Comparison of ENCODE assay signal across 8 mouse cellular contexts in genomic region chr5:118002059-118002458, GRCm38 (mm10). TPM values are rescaled to one million over a fixed set of nuclear protein-coding genes. Genes with fewer than 3 reads are reported as not detected.
DNase-seq lines count a peak whose midpoint lies in the region; ATAC-seq and TF ChIP-seq lines count a peak whose summit lies in the region.

No protein-coding gene starts in this region.

- no peak overlapping the region for H3K27ac ChIP-seq in testis, adult 2 months (ENCODE audit: control insufficient read depth, insufficient read depth, low read depth, low read length)
- H3K27ac ChIP-seq in limb, embryonic 11.5 days (replicated peaks; ENCODE audit: low read depth, low read length) = no peak overlapping the region
- H3K27ac ChIP-seq in midbrain, postnatal 0 days (ENCODE audit: low read depth, low read length) = no peak overlapping the region
- no peak overlapping the region for H3K27ac ChIP-seq in thymus, adult 2 months (ENCODE audit: control insufficient read depth, insufficient read depth, low read length)

- peak; percentile 81; the same call in 1 of the 2 replicates for TF ChIP-seq CTCF in testis, adult 2 months (IDR thresholded peaks at IDR 0.05; ENCODE audit: control insufficient read depth, insufficient read depth, insufficient replicate concordance, low read depth, low read length)
- TF ChIP-seq CTCF in midbrain, postnatal 0 days (IDR thresholded peaks at IDR 0.05) = peak; percentile 95
- TF ChIP-seq CTCF in thymus, adult 2 months (IDR thresholded peaks at IDR 0.05; ENCODE audit: borderline replicate concordance, control insufficient read depth, extremely low read depth, insufficient read depth, low read length, poor library complexity) = peak; percentile 94

- no peaks in the 10 kb centered on the region for H3K9me3 ChIP-seq in limb, embryonic 11.5 days (ENCODE audit: control insufficient read depth, low read length)
- no peaks in the 10 kb centered on the region for H3K9me3 ChIP-seq in midbrain, postnatal 0 days (ENCODE audit: low read length)

- H3K9ac ChIP-seq in limb, embryonic 11.5 days (ENCODE audit: low read length) = no peak overlapping the region
- no peak overlapping the region for H3K9ac ChIP-seq in midbrain, postnatal 0 days (replicated peaks; ENCODE audit: low read length, poor library complexity, severe bottlenecking)

- 44% methylated on average over 9 of the region's 9 CpGs for WGBS in limb, embryonic 11.5 days
- 29% methylated on average over 9 of the region's 9 CpGs for WGBS in midbrain, postnatal 0 days
- 61% methylated on average over 9 of the region's 9 CpGs for WGBS in thymus, adult 2 months

- no peak overlapping the region for H3K4me2 ChIP-seq in limb, embryonic 11.5 days (ENCODE audit: low read depth, severe bottlenecking)
- H3K4me2 ChIP-seq in midbrain, postnatal 0 days (ENCODE audit: low read depth, low read length, poor library complexity, severe bottlenecking) = no peak overlapping the region

- no peaks in the 10 kb centered on the region for H3K4me1 ChIP-seq in testis, adult 2 months (ENCODE audit: control insufficient read depth, insufficient read depth, low read length)
- no peaks in the 10 kb centered on the region for H3K4me1 ChIP-seq in limb, embryonic 11.5 days (ENCODE audit: control insufficient read depth, insufficient read depth, low read length)
- H3K4me1 ChIP-seq in midbrain, postnatal 0 days (ENCODE audit: insufficient read depth, low read length) = no peaks in the 10 kb centered on the region
- no peaks in the 10 kb centered on the region for H3K4me1 ChIP-seq in thymus, adult 2 months (replicated peaks; ENCODE audit: control insufficient read depth, insufficient read depth, low read length)

- TF ChIP-seq POLR2A in testis, adult 2 months (IDR thresholded peaks at IDR 0.05; ENCODE audit: control insufficient read depth, low read depth, low read length) = no peak
- no peak for TF ChIP-seq POLR2A in thymus, adult 2 months (IDR thresholded peaks at IDR 0.05; ENCODE audit: control insufficient read depth, extremely low read depth, insufficient read depth, low read length, poor library complexity)

- no peaks in the 10 kb centered on the region for H3K36me3 ChIP-seq in testis, adult 2 months (ENCODE audit: control insufficient read depth, insufficient read depth, low read length)
- peaks cover 19% of the 10 kb centered on the region for H3K36me3 ChIP-seq in limb, embryonic 11.5 days (ENCODE audit: control insufficient read depth, insufficient read depth, low read length)
- H3K36me3 ChIP-seq in midbrain, postnatal 0 days (ENCODE audit: insufficient read depth, low read length) = peaks cover 80% of the 10 kb centered on the region
- peaks cover 26% of the 10 kb centered on the region for H3K36me3 ChIP-seq in thymus, adult 2 months (ENCODE audit: control insufficient read depth, insufficient read depth, low read length)

- no peak for DNase-seq in testis, postnatal 14 days (ENCODE audit: low spot score)
- DNase-seq in cerebellum, adult 9-11 months = peak; percentile 77
- DNase-seq in frontal cortex, postnatal 25 days (ENCODE audit: low spot score in 2 of 2) = peak; percentile 59 to 65
- peak; percentile 85 for DNase-seq in limb, embryonic 11.5 days (ENCODE audit: low spot score)
- DNase-seq in midbrain, postnatal 0 days (ENCODE audit: low spot score) = peak; percentile 81
- DNase-seq in thymus, adult 2 months = peak; percentile 70

- peak; percentile 60 for ATAC-seq in inflammation-experienced regulatory T-cells, adult 6 months
- no peak for ATAC-seq in limb, embryonic 11.5 days (ENCODE audit: insufficient number of reproducible peaks, low FRiP score, low TSS enrichment, low read depth)
- ATAC-seq in midbrain, postnatal 0 days (ENCODE audit: low FRiP score) = peak; percentile 47; the same call in 1 of the 2 replicates

- no peaks in the 10 kb centered on the region for H3K27me3 ChIP-seq in testis, adult 2 months (ENCODE audit: control insufficient read depth, insufficient read depth, low read length)
- no peaks in the 10 kb centered on the region for H3K27me3 ChIP-seq in limb, embryonic 11.5 days (ENCODE audit: control insufficient read depth, insufficient read depth, low read length)
- H3K27me3 ChIP-seq in midbrain, postnatal 0 days (ENCODE audit: insufficient read depth, low read length) = no peaks in the 10 kb centered on the region
- no peaks in the 10 kb centered on the region for H3K27me3 ChIP-seq in thymus, adult 2 months (ENCODE audit: control insufficient read depth, insufficient read depth, low read length)

- peak overlapping the region; percentile 8; the same call in 1 of the 2 replicates for H3K4me3 ChIP-seq in testis, adult 2 months (ENCODE audit: control insufficient read depth, low read depth, low read length)
- no peak overlapping the region for H3K4me3 ChIP-seq in limb, embryonic 11.5 days (ENCODE audit: low read depth, low read length)
- no peak overlapping the region for H3K4me3 ChIP-seq in midbrain, postnatal 0 days (ENCODE audit: low read depth, low read length)
- H3K4me3 ChIP-seq in thymus, adult 2 months (ENCODE audit: control insufficient read depth, insufficient read depth, low read length) = no peak overlapping the region

RNA-seq across cellular contexts. Expression of gene Tesc, which starts 25.5 kb away (rescaled TPM):
- polyA plus RNA-seq in testis, adult 2 months (2012; rRNA removed) = 2.7 and 3.3 TPM in 2 replicates
- 1 to 10 TPM; 3.2 to 6.1 (median 5.5) TPM for polyA plus RNA-seq in inflammation-experienced regulatory T-cells, adult 6 months (2017; shearing (Covaris generic))
- polyA plus RNA-seq in limb, embryonic 11.5 days (2014; fragmentation: Nextera tagmentation; extraction: Ambion mirVana) = 0.53 and 0.75 TPM in 2 replicates
- 3.6 and 4.7 TPM in 2 replicates for total RNA-seq in midbrain, postnatal 0 days (2014; rRNA removed)
- polyA plus RNA-seq in midbrain, postnatal 0 days (2015; fragmentation: Nextera tagmentation; extraction: Ambion mirVana) = 5.5 and 8.2 TPM in 2 replicates
- polyA plus RNA-seq in thymus, adult 2 months (2012; rRNA removed) = 48.4 and 50.5 TPM in 2 replicates

RNA-seq across cellular contexts. Expression of gene Fbxo21, which starts 25.5 kb away (rescaled TPM):
- 40.4 and 51.1 TPM in 2 replicates for polyA plus RNA-seq in testis, adult 2 months (2012; rRNA removed)
- polyA plus RNA-seq in inflammation-experienced regulatory T-cells, adult 6 months (2017; shearing (Covaris generic)) = 10 to 100 TPM in 1 of 3 experiments, 1 to 10 TPM in 2; 8.3 to 15.6 (median 9.3) TPM
- polyA plus RNA-seq in limb, embryonic 11.5 days (2014; fragmentation: Nextera tagmentation; extraction: Ambion mirVana) = 74.6 and 84.4 TPM in 2 replicates
- total RNA-seq in midbrain, postnatal 0 days (2014; rRNA removed) = 203 and 212 TPM in 2 replicates
- polyA plus RNA-seq in midbrain, postnatal 0 days (2015; fragmentation: Nextera tagmentation; extraction: Ambion mirVana) = 149 and 156 TPM in 2 replicates
- polyA plus RNA-seq in thymus, adult 2 months (2012; rRNA removed) = 43.3 and 49.7 TPM in 2 replicates
